Mouse (Mus musculus) ES-E14 (cell line): ENCODE measurements around the gene Pacsin2.

Experiments used
- CHD2 ChIP-seq: IDR thresholded peaks from 2 replicates; pipeline ENCODE4 v1.6.1; 2014; ENCODE audit warnings: mild to moderate bottlenecking, low read depth, low read length, inconsistent platforms
- HCFC1 ChIP-seq: IDR thresholded peaks from 2 replicates; pipeline ENCODE4 v1.6.1; 2012; ENCODE audit warnings: low read length, inconsistent platforms, borderline replicate concordance; ENCODE audit not compliant: insufficient read depth
- ZC3H11A ChIP-seq: IDR thresholded peaks from 2 replicates; pipeline ENCODE4 v1.6.1; 2012; ENCODE audit warnings: low read depth, mild to moderate bottlenecking, inconsistent platforms, low read length, borderline replicate concordance
- ZNF384 ChIP-seq: IDR thresholded peaks from 2 replicates; pipeline ENCODE4 v1.6.1; 2012; ENCODE audit warnings: low read depth, low read length, inconsistent platforms

DNA sequence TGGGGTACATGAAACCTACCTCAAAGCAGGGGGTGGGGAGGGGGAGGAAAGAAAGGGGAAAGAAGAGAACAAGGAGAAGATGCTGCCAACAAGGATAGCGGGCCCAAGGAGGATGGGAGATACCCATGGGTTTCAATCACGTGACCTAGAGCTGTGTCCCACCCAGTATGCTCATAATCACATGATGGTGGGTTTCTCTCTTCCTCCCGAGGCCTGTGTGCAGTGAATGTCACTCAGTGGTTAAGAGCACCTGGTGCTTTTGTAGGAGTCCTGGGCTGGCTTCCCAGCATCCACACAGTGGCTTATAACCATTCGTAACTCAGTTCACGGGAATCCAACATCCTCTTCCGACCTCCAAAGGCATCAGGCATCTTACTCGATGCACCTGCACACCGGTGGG, 6.0 kb upstream of the Pacsin2 start:
- TF ChIP-seq ZC3H11A (no peak), HCFC1 (no peak), CHD2 (no peak), ZNF384 (no peak)
